27 mouse cellular contexts compared by ENCODE assay signal in genomic region chr5:75109368-75109767, GRCm38 (mm10). TPM values are rescaled to one million over a fixed set of nuclear protein-coding genes. Genes with fewer than 3 reads are reported as not detected.
DNase-seq lines count a peak whose midpoint lies in the region; ATAC-seq and TF ChIP-seq lines count a peak whose summit lies in the region.
"Had no signal": no experiment of that assay in that cellular context is flagged by ENCODE, and none has a peak within 500 bp of the region (broad histone marks: within the 10 kb centered on the region; RNA-seq: fewer than 3 reads in every experiment).

No protein-coding gene starts in this region.

- no peak overlapping the region for H3K9ac ChIP-seq in kidney, postnatal 0 days (ENCODE audit: low read depth, low read length)
- H3K9ac ChIP-seq in hindbrain, embryonic 13.5 days = no peak overlapping the region
- H3K9ac ChIP-seq: embryonic facial prominence, embryonic 13.5 days; heart, embryonic 15.5 days; liver, embryonic 15.5 days; lung, embryonic 15.5 days had no signal

- no peak overlapping the region for H3K4me3 ChIP-seq in kidney, postnatal 0 days (replicated peaks; ENCODE audit: low read depth, low read length)
- no peak overlapping the region for H3K4me3 ChIP-seq in hindbrain, embryonic 13.5 days
- H3K4me3 ChIP-seq: embryonic facial prominence, embryonic 13.5 days; forebrain, embryonic 10.5 days; heart, embryonic 15.5 days; liver, embryonic 15.5 days; lung, embryonic 15.5 days had no signal

- 24% methylated on average over 5 of the region's 5 CpGs for WGBS in kidney, postnatal 0 days
- 77% methylated on average over 5 of the region's 5 CpGs for WGBS in hindbrain, embryonic 13.5 days

- H3K27ac ChIP-seq in kidney, postnatal 0 days = no peak overlapping the region
- no peak overlapping the region for H3K27ac ChIP-seq in hindbrain, embryonic 13.5 days
- H3K27ac ChIP-seq: embryonic facial prominence, embryonic 13.5 days; forebrain, embryonic 10.5 days; heart, embryonic 15.5 days; hindbrain, postnatal 0 days; liver, embryonic 15.5 days; lung, embryonic 15.5 days had no signal

- no peaks in the 10 kb centered on the region for H3K9me3 ChIP-seq in kidney, postnatal 0 days (replicated peaks; ENCODE audit: low read length)
- H3K9me3 ChIP-seq in hindbrain, embryonic 13.5 days = 0 out of 2 replicates have a peak, but pooled peaks cover 6% of the 10 kb centered on the region
- H3K9me3 ChIP-seq: embryonic facial prominence, embryonic 13.5 days; heart, embryonic 15.5 days; liver, embryonic 15.5 days; lung, embryonic 15.5 days had no signal

- TF ChIP-seq CTCF in kidney, postnatal 0 days (IDR thresholded peaks at IDR 0.05; ENCODE audit: low read depth) = 0 out of 2 replicates have a peak, but pooled peaks have one; percentile 2

- no peak for ATAC-seq in kidney, postnatal 0 days (replicated peaks; ENCODE audit: low FRiP score, low read depth)
- no peak for ATAC-seq in hindbrain, embryonic 13.5 days (ENCODE audit: low FRiP score)
- ATAC-seq: forebrain, embryonic 16.5 days; hindbrain, postnatal 0 days; midbrain, embryonic 16.5 days had no signal

- peak; percentile 14 for DNase-seq in embryo, embryonic 10 days (ENCODE audit: low spot score)
- DNase-seq in embryo, embryonic 11 days = no peak
- peak; percentile 38 for DNase-seq in kidney, postnatal 0 days (ENCODE audit: low spot score)
- DNase-seq in kidney, adult 11 months = no peak
- peak; percentile 18 for DNase-seq in 3T3-L1 (ENCODE audit: low read depth, low spot score)
- DNase-seq in embryo, embryonic 10.5 days (ENCODE audit: low spot score) = peak; percentile 8
- DNase-seq in layer of hippocampus, adult 9-11 months = no peak
- DNase-seq: adrenal gland, adult 2 months; adrenal gland, postnatal 36 days; cerebellum, adult 2 months; cerebellum, postnatal 14 days; kidney, adult 18-20 months; lung, postnatal 36 days; spleen, adult 18-20 months; thymus, postnatal 25 days had no signal

- no peak overlapping the region for H3K4me2 ChIP-seq in kidney, postnatal 0 days (ENCODE audit: low read length)
- H3K4me2 ChIP-seq in hindbrain, embryonic 13.5 days = no peak overlapping the region
- H3K4me2 ChIP-seq: embryonic facial prominence, embryonic 13.5 days; heart, embryonic 15.5 days; liver, embryonic 15.5 days; lung, embryonic 15.5 days; midbrain, embryonic 11.5 days had no signal

- no peaks in the 10 kb centered on the region for H3K36me3 ChIP-seq in kidney, postnatal 0 days (ENCODE audit: insufficient read depth, low read length)
- H3K36me3 ChIP-seq in hindbrain, embryonic 13.5 days = no peaks in the 10 kb centered on the region
- H3K36me3 ChIP-seq: embryonic facial prominence, embryonic 13.5 days; forebrain, embryonic 10.5 days; heart, embryonic 15.5 days; liver, embryonic 15.5 days; lung, embryonic 15.5 days had no signal

- H3K27me3 ChIP-seq in kidney, postnatal 0 days (ENCODE audit: insufficient read depth, low read length) = no peaks in the 10 kb centered on the region
- H3K27me3 ChIP-seq in hindbrain, embryonic 13.5 days = 0 out of 2 replicates have a peak, but pooled peaks cover 9% of the 10 kb centered on the region
- H3K27me3 ChIP-seq: embryonic facial prominence, embryonic 13.5 days; liver, embryonic 15.5 days had no signal

- H3K4me1 ChIP-seq in kidney, postnatal 0 days (replicated peaks; ENCODE audit: insufficient read depth, low read length) = no peaks in the 10 kb centered on the region
- H3K4me1 ChIP-seq in hindbrain, embryonic 13.5 days (replicated peaks) = no peaks in the 10 kb centered on the region
- H3K4me1 ChIP-seq: embryonic facial prominence, embryonic 13.5 days; heart, embryonic 15.5 days; liver, embryonic 15.5 days had no signal

RNA-seq across cellular contexts. Expression of gene Gsx2, which starts 34.0 kb away (rescaled TPM):
- not detected in 2 replicates for polyA plus RNA-seq in kidney, postnatal 0 days (2015; fragmentation: Nextera tagmentation; extraction: Ambion mirVana)
- polyA plus RNA-seq in hindbrain, embryonic 13.5 days (2015; fragmentation: Nextera tagmentation; extraction: Ambion mirVana) = 1.1 and 1.2 TPM in 2 replicates
- polyA plus RNA-seq: adrenal gland, adult 2 months; cerebellum, adult 2 months; embryonic facial prominence, embryonic 13.5 days; heart, embryonic 15.5 days; limb, embryonic 14.5 days; liver, embryonic 15.5 days; lung, embryonic 15.5 days; stomach, embryonic 16.5 days had no signal

RNA-seq across cellular contexts. Expression of gene Pdgfra, which starts 42.7 kb away (rescaled TPM):
- polyA plus RNA-seq in kidney, postnatal 0 days (2015; fragmentation: Nextera tagmentation; extraction: Ambion mirVana) = 23.4 and 23.8 TPM in 2 replicates
- polyA plus RNA-seq in hindbrain, embryonic 13.5 days (2015; fragmentation: Nextera tagmentation; extraction: Ambion mirVana) = 11.3 and 12.4 TPM in 2 replicates

Comparison
In these comparisons a context has a peak if more than half of its experiments do, and no peak if none do; other contexts are left out.
1. DNase-seq: peak in embryo, embryonic 10 days (single experiment), kidney, postnatal 0 days (single experiment), 3T3-L1 (single experiment) and embryo, embryonic 10.5 days (single experiment); none in embryo, embryonic 11 days (single experiment), kidney, adult 11 months (single experiment) and layer of hippocampus, adult 9-11 months (single experiment).